Mouse (Mus musculus) lung, postnatal 10 days (tissue): ENCODE measurements around the gene Mrpl10.
A peak's percentile ranks its signal among the peaks of the same experiment; 100 is the strongest.

Experiments used
- DNase-seq: peaks from one replicate; pipeline ENCODE4 v3.0.0; 2021

The Mrpl10 gene

GRCm38 (mm10) chr11:97041022-97041899 is at the start of gene Mrpl10, which contains the start of gene Lrrc46:
Gene Mrpl10 (plus strand): TSS chr11:97041560.
Gene Lrrc46 (minus strand): TSS chr11:97041407.
- DNase-seq: peak; percentile 92

- peak; percentile 63 for DNase-seq
Observed at GRCm38 (mm10) chr11:96992722-96993311, 48.5 kb upstream of the Mrpl10 start.

DNA sequence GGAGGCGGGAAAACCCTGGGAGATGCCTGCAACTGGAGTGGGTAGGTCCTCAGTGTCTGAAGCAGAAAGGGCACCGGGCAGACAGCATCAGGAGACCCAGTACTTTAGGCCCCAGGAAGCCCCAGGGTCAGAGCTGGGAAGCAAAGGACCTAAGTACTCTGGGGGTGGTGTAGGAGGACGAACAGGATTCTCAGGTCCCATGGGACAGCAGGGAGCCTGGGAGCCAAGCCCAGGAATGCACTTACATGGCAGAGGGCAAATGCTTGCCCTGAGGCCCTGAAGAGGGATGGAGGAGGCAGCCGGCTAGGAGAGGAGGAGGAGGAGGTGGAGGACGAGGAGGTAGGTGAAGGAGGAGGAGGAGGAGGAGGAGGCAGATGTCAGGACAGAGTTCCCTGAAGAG is 46.3 kb upstream of the Mrpl10 start:
- no peak for DNase-seq

DNA sequence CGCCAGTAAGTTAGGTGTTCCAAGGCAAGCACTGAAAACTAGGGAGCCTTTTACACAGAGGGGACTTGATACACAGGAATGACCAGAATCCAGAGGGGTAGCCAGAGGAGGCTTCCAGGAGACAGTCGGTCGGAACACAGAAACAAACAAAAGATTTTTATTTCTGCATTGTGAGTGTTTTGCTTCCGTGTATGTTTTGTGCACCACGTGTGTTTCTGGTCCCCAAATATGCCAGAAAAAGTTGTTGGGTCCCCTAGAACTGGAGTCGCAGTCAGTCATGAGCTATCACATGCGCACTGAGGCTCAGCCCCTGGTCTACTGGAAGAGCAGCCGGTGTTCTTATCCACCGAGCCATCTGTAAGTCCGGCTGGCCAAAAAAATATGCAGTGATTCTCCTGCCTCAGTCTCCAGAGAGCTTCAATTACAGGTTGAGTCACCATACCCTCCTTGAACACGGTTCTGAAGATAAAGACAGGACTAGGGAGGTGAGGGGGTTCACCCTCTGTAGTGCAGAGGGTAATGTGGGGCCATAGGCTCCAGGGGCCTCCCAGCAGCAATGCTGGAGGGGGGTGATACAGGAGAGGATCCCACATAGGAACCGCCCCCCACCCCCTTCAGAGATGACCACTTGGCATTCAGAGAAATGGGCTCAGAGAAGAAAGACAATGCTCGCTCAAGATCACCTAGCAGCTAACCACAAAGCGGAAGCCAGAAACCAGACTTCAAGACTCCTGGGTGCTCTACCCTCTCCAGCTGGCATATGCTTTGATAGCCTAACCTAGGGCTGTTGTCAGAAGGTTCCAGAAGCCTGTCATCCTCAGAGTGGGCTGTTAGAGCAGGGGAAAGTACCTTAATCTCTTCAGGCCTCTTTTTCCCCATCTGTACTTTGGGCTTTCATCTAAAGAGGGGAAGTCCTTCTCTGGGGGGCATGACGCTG is 45.3 kb upstream of the Mrpl10 start:
- no peak for DNase-seq

DNA sequence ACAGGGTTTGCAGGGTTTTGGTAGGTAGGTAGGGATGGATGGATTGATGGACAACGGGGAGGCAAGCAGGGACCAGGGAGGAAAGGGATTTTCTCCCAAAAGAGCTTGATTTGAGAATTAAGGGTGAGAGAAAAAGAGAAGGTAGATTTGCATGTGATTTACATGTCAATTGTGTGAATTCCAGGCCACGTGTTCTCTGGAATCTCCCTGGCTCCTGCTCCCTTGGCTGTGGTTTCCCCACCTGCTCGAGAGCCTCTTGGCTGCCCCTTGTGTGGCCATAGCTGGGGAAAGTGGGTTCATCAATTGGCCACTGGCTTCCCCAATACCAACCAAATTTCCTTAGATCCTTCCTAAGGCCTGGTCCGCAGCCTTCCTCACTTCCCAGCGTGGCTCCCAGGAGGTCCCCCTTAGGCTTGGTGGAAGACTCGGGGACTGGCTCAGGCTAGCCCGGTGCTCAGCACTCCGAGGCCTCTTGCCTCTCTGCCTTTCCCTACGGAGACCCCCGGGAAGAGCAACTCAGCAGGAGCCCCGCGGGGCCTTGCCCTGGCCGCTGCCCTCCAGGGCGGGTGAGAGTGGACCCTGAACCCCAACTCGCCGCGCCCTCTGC is 44.5 kb upstream of the Mrpl10 start:
- DNase-seq: no peak

DNA sequence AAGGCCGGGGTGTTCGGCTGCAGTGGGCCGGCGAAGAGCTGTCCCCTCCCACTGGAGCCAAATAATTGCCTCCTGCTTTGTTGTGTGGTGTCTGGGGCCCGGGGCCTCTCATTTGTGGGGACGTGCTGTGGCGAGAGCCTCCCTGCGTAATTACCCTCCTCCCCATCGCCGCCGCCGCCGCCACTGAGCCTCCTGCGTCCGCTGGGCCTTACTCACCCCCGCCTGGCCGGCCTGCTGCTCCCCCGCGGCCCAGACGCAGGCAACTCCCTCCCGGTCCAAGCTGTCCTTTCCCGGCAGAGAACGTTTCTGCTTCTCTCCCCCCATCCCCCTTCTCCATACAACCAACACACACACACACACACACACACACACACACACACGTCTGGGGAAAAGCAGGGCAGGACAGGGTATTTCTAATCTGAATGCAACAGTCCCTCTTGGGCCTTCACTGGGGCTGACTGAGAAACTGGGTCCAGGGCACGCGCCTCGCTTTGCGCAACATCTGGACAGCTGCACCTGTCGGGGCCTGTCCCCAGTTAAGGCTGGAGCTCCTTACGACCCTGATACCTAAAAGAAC is 43.9 kb upstream of the Mrpl10 start:
- peak; percentile 63 for DNase-seq

GRCm38 (mm10) chr11:97003170-97003569 is 38.2 kb upstream of the Mrpl10 start:
- no peak for DNase-seq

DNA sequence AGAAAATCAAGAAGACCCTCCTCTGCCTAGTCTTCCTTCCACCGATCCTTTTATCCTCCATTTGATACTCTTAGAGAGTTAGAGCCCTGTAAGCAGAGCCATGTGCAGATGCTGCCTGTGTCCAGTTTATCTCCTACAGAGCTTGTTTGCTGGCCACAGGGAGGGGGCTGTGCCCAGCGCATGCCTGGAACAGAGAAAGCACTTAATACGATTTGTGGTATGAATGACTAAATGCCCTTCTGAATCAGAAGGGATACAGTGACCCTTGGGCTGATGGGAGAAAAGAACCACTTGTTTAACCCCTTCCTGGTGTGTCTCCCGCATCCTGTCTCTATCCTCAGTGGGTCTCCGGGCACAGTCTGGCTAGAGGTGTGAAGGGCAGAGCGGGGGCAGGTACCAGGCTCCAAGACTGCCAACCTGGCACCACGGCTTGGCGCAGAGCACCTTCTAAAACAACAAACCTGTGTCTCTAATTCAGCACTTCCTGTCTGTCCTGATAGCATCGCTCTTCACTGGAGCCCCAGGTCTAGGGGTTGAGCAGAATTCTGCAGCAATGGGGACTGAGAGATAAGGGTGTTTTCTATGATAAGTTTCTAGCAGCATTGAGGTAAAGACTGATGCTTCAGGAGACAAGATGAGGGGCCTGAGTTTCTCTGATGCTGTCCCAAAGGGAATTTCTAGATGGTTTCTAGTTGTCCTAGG is 34.1 kb upstream of the Mrpl10 start:
- no peak for DNase-seq

GRCm38 (mm10) chr11:97009198-97009790 is 32.1 kb upstream of the Mrpl10 start:
- DNase-seq: no peak

GRCm38 (mm10) chr11:97013121-97013670 is 28.2 kb upstream of the Mrpl10 start, which contains the start of gene Sp6:
Gene Sp6 (plus strand): TSS chr11:97013394.
- DNase-seq: peak; percentile 69

DNA sequence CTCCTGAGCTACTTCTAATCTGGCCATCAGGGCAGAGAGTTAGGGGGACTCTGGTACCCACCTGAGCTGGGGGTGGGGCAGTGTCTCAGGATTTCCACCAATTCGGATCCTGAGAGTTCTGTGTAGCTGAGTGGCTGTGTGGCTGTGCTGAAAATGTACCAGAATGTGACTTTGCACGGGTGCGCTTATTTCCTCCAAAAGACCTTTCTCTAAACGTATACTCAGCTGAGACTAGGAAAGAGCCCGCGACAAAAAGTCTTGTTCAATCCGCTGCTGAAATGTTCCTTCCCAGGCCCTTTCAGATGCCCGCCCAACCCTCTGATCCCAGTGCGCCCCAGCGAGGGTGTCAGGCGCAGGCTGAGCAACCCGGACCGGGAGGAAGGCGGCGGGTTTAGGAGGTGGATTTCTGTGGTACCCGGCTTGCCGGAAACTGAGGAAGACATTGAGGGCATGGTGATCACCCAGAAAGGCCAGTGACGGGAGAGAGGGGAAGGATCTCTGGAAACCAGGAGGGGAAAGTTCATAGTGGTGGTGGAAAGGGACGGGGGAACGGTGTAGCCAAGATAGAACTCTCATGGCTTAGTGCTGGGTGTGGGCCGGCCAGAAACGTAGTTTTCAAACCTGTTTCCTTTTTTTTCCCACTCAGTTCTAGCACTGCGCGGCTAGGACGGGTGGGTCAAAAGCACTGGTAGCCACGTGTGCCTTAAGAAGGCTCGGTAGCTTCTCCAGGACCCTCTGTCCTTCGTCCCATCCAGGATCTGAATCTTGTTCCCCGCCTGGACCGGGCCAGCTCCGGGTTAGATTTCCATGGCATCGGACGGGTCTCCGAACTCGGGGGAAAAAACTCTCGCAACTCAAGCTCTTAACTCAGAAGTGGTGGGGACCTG is 23.4 kb upstream of the Mrpl10 start:
- DNase-seq: peak; percentile 45

GRCm38 (mm10) chr11:97018583-97019344 is 22.6 kb upstream of the Mrpl10 start:
- DNase-seq: peak; percentile 38

GRCm38 (mm10) chr11:97019345-97019708 is 22.0 kb upstream of the Mrpl10 start:
- no peak for DNase-seq

GRCm38 (mm10) chr11:97021121-97021765 is 20.1 kb upstream of the Mrpl10 start:
- DNase-seq: peak; percentile 41

DNA sequence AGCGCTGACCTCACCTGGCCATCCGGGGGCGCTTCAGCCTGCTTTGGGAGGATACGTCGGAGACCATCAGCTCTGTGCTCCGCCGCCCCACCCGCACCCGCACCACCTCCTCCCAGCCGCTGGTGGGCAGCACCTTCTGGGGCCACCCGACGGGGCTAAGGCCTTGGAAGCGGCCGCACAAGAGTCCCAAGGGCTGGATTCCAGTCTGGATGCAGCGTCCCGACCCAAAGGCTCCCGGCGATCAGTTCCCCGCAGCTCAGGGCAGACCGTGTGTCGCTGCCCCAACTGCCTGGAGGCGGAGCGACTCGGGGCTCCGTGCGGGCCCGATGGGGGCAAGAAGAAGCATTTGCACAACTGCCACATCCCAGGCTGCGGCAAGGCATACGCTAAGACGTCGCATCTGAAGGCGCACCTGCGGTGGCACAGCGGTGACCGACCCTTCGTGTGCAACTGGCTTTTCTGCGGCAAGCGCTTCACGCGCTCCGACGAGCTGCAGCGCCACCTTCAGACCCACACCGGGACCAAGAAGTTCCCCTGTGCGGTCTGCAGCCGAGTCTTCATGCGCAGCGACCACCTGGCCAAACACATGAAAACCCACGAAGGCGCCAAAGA is 19.4 kb upstream of the Mrpl10 start:
- DNase-seq: peak; percentile 91

DNA sequence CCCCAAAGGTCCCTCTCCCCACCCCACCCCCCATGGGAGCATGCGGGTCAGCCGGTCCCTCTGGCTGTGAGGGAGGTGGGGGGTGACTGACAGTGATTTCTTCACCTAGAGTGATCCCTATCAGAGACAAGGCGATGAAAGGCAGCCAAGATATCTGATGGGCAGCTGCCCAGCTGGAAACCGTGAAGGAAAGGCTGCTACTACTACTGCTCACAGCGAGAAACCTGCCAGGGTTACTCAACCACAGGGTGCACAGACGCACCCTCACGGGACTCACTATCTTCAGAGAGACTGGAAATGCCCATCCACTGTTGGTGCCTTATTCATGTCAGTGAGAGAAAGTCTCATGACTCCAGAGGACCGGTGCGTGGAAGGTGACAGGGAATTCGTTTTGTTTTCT is 16.4 kb upstream of the Mrpl10 start:
- DNase-seq: no peak

DNA sequence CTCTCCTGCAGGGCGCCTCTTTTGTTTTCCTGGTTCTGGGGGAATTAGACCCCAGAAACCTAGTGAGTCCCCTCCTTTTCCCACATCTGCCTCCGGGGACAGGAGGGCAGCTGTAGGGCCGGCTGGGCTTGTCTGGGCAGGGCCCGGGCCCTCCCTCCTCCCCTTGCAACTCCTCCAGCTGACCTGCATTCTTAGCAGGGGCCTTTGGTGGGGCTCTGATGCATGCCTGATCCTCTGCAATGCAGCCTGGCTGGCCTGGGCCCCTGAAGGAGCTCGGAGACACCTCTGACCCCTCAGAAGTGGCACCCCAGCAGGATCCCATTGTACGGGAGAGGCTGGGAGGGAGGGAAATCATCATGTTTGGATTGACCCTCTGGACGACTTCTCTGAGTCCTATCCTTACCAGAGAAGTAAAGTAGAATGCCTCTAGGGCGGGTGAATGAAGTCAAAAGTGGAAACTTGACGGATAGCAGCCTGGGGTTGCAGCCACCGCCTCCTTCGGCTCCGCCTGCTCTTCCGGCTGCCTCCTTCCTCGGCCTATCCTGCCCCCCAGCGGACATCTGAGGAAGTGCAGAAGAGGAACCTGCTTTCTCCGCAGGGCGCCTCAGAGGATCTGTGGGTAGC is 15.5 kb upstream of the Mrpl10 start:
- DNase-seq: peak; percentile 95
